Mouse (Mus musculus): ENCODE results near the gene Tas2r118. TPM values are rescaled to one million over a fixed set of nuclear protein-coding genes. Genes with fewer than 3 reads are reported as not detected.

The Tas2r118 gene
- not detected in 2 replicates for polyA plus RNA-seq (2015; fragmentation: Nextera tagmentation; extraction: Ambion mirVana)

- WGBS: 96% methylated on average over 5 of the region's 5 CpGs
- Histone ChIP-seq H3K4me1 (no peaks in the 10 kb centered on the region), H3K36me3 (no peaks in the 10 kb centered on the region), H3K9ac (no peak within 1 kb of the TSS), H3K27me3 (no peaks in the 10 kb centered on the region), H3K9me3 (no peaks in the 10 kb centered on the region), H3K4me2 (no peak within 1 kb of the TSS), H3K4me3 (no peak within 1 kb of the TSS), H3K27ac (no peak within 1 kb of the TSS)
- ATAC-seq (ENCODE audit: insufficient number of reproducible peaks, low FRiP score, low TSS enrichment, low read depth): no peak
Observed at GRCm38 (mm10) chr6:23969960-23970359, at the start of gene Tas2r118. Gene Tas2r118 (minus strand): TSS chr6:23970060.

GRCm38 (mm10) chr6:24018320-24018719 lies 48.5 kb upstream of the Tas2r118 start:
- Histone ChIP-seq H3K4me1 (no peaks in the 10 kb centered on the region), H3K9ac (no peak overlapping the region), H3K27me3 (no peaks in the 10 kb centered on the region), H3K36me3 (no peaks in the 10 kb centered on the region), H3K4me2 (no peak overlapping the region), H3K27ac (no peak overlapping the region), H3K4me3 (no peak overlapping the region), H3K9me3 (no peaks in the 10 kb centered on the region)
- ATAC-seq (ENCODE audit: insufficient number of reproducible peaks, low FRiP score, low TSS enrichment, low read depth): no peak
- WGBS: 87% methylated on average over 5 of the region's 5 CpGs

GRCm38 (mm10) chr6:23993276-23993675 lies 23.4 kb upstream of the Tas2r118 start:
- Histone ChIP-seq H3K9me3 (no peaks in the 10 kb centered on the region), H3K36me3 (no peaks in the 10 kb centered on the region), H3K9ac (no peak overlapping the region), H3K4me1 (no peaks in the 10 kb centered on the region), H3K4me3 (no peak overlapping the region), H3K27ac (no peak overlapping the region), H3K4me2 (no peak overlapping the region), H3K27me3 (no peaks in the 10 kb centered on the region)
- WGBS: 81% methylated on average over 2 of the region's 2 CpGs
- ATAC-seq (ENCODE audit: insufficient number of reproducible peaks, low FRiP score, low TSS enrichment, low read depth): no peak

- H3K9me3 ChIP-seq: no peaks in the 10 kb centered on the region
- H3K27ac ChIP-seq: no peak overlapping the region
- H3K4me2 ChIP-seq: no peak overlapping the region
- H3K9ac ChIP-seq: no peak overlapping the region
- H3K4me3 ChIP-seq: no peak overlapping the region
- ATAC-seq (ENCODE audit: insufficient number of reproducible peaks, low FRiP score, low TSS enrichment, low read depth): no peak
- H3K27me3 ChIP-seq: no peaks in the 10 kb centered on the region
- H3K36me3 ChIP-seq: no peaks in the 10 kb centered on the region
- WGBS: 61% methylated on average over 3 of the region's 3 CpGs
- no peaks in the 10 kb centered on the region for H3K4me1 ChIP-seq
Observed at GRCm38 (mm10) chr6:23990687-23991387, 21.0 kb upstream of the Tas2r118 start.

DNA sequence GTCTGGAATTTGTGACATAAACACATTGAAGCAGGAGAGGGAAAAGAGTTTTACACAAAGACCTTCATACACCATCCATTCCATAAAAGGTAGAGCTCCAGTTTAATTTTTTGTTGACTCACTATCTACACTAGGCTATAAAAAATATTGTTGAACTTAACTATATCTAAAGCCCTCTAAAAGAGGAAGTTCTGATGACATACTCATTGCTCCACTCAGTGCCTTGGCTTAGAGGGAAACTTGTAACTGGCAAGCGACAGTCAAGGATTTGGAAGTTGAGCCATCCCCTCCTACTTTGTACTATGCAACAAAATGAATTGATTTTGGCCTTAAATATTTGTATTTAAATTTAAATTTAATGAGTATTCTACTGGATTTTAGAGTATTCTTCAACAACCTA lies 16.4 kb upstream of the Tas2r118 start:
- Histone ChIP-seq H3K36me3 (no peaks in the 10 kb centered on the region), H3K27me3 (no peaks in the 10 kb centered on the region), H3K4me3 (no peak overlapping the region), H3K9ac (no peak overlapping the region), H3K27ac (no peak overlapping the region), H3K9me3 (no peaks in the 10 kb centered on the region), H3K4me1 (no peaks in the 10 kb centered on the region), H3K4me2 (no peak overlapping the region)
- 80% methylated on average over 1 of the region's 1 CpGs for WGBS
- no peak for ATAC-seq (ENCODE audit: insufficient number of reproducible peaks, low FRiP score, low TSS enrichment, low read depth)

DNA sequence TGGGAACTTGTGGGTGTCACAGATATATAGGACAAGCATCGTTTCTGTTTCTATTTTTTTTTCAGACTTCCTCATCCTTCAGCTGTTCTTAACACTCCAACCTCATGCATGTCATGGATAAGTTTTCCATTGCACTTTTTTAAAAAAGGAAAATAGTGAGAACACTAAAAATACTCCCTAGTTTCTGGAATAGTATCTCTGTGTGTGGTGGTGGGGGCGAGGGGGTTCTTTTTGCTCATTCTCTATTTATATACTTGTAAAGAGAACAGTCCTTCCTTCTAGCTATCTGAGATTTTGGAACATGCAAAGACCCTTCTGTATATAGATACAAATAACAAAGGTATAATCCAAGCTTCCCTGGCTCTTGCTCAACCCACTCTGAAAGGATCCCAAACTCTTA lies 2.9 kb downstream of the Tas2r118 start:
- ATAC-seq (ENCODE audit: insufficient number of reproducible peaks, low FRiP score, low TSS enrichment, low read depth): no peak
- H3K4me1 ChIP-seq: no peaks in the 10 kb centered on the region
- no peak overlapping the region for H3K4me3 ChIP-seq
- no peak overlapping the region for H3K9ac ChIP-seq
- H3K36me3 ChIP-seq: no peaks in the 10 kb centered on the region
- H3K4me2 ChIP-seq: no peak overlapping the region
- no peak overlapping the region for H3K27ac ChIP-seq
- no peaks in the 10 kb centered on the region for H3K9me3 ChIP-seq
- 78% methylated on average over 2 of the region's 2 CpGs for WGBS
- H3K27me3 ChIP-seq: no peaks in the 10 kb centered on the region

DNA sequence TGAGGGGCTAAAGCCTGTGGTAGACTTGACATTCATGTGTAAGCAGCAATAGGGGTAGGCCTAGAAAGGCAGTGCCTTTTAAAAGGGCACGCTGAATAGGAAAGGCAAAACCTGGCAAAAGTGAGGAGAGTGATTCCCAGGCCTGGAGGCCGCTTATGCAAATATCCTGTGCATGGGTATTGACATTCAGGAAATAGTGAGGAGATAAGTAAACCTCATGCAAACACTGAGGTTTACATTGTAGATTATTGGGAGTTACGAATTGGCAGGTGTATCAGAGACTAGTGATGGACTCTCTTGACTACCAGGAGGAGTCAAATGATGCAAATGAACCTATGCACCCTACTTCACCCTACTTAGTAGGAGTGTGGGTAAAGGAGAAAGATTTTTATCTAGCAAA lies 3.9 kb downstream of the Tas2r118 start:
- H3K36me3 ChIP-seq: no peaks in the 10 kb centered on the region
- H3K9ac ChIP-seq: no peak overlapping the region
- no peaks in the 10 kb centered on the region for H3K9me3 ChIP-seq
- 76% methylated on average over 3 of the region's 3 CpGs for WGBS
- ATAC-seq (ENCODE audit: insufficient number of reproducible peaks, low FRiP score, low TSS enrichment, low read depth): no peak
- H3K4me1 ChIP-seq: no peaks in the 10 kb centered on the region
- no peak overlapping the region for H3K27ac ChIP-seq
- H3K4me3 ChIP-seq: no peak overlapping the region
- H3K4me2 ChIP-seq: no peak overlapping the region
- H3K27me3 ChIP-seq: no peaks in the 10 kb centered on the region

- Histone ChIP-seq H3K27me3 (no peaks in the 10 kb centered on the region), H3K4me3 (no peak overlapping the region), H3K9me3 (no peaks in the 10 kb centered on the region), H3K27ac (no peak overlapping the region), H3K36me3 (no peaks in the 10 kb centered on the region), H3K4me1 (no peaks in the 10 kb centered on the region), H3K4me2 (no peak overlapping the region), H3K9ac (no peak overlapping the region)
- 76% methylated on average over 1 of the region's 1 CpGs for WGBS
- no peak for ATAC-seq (ENCODE audit: insufficient number of reproducible peaks, low FRiP score, low TSS enrichment, low read depth)
Observed at GRCm38 (mm10) chr6:23963741-23964140, 6.1 kb downstream of the Tas2r118 start.

DNA sequence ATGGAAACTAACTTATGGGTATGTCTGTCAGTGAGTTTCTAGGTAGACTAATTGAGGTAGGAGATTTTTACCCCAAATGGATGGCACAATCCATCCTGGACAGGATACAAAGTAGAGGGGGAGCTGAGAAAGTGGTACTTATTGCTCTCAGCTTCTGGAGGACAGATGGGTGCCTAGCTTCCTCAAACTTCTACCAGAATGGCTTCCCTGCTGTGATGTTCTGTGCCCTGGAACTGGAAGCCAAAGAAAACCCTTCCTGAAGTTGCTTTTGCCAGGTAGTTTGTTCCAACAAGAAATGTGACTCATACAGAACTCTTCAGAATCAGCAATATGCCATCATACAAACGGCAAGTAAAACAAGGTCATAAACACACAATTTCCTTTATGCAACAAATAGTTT lies 29.1 kb downstream of the Tas2r118 start:
- Histone ChIP-seq H3K27ac (no peak overlapping the region), H3K9ac (no peak overlapping the region), H3K27me3 (no peaks in the 10 kb centered on the region), H3K4me1 (no peaks in the 10 kb centered on the region), H3K4me2 (no peak overlapping the region), H3K4me3 (no peak overlapping the region), H3K36me3 (no peaks in the 10 kb centered on the region), H3K9me3 (no peaks in the 10 kb centered on the region)
- no peak for ATAC-seq (ENCODE audit: insufficient number of reproducible peaks, low FRiP score, low TSS enrichment, low read depth)
- WGBS: 87% methylated on average over 1 of the region's 1 CpGs

GRCm38 (mm10) chr6:23938575-23939488 lies 31.0 kb downstream of the Tas2r118 start:
- Histone ChIP-seq H3K27ac (no peak overlapping the region), H3K27me3 (no peaks in the 10 kb centered on the region), H3K9me3 (no peaks in the 10 kb centered on the region), H3K4me1 (no peaks in the 10 kb centered on the region), H3K4me2 (no peak overlapping the region), H3K36me3 (no peaks in the 10 kb centered on the region), H3K4me3 (no peak overlapping the region), H3K9ac (no peak overlapping the region)
- peak; percentile 55; the same call in 1 of the 2 replicates for ATAC-seq (ENCODE audit: insufficient number of reproducible peaks, low FRiP score, low TSS enrichment, low read depth)
- 26% methylated on average over 2 of the region's 2 CpGs for WGBS

DNA sequence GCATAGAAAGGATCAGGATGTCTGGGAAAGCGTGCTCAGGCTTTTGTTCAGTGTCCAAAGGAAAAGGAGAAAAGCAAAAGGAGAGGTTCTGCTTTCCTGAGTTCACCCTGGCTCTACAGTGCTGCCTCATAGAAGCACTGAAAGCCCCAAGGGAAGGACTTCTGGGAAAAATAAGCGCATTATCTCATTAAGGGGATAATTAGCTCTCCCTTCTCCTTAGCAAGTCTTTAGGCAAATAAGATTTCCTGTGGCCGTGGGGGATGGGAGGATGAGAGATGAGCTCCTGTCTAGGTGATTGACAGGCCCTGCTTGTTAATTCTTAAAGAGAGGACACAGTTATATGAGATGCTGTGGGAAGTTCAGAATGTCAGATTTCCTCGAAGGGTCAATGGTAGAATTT lies 33.4 kb downstream of the Tas2r118 start:
- Histone ChIP-seq H3K4me1 (no peaks in the 10 kb centered on the region), H3K4me2 (no peak overlapping the region), H3K4me3 (no peak overlapping the region), H3K27ac (no peak overlapping the region), H3K27me3 (no peaks in the 10 kb centered on the region), H3K9me3 (no peaks in the 10 kb centered on the region), H3K9ac (no peak overlapping the region), H3K36me3 (no peaks in the 10 kb centered on the region)
- 62% methylated on average over 4 of the region's 4 CpGs for WGBS
- no peak for ATAC-seq (ENCODE audit: insufficient number of reproducible peaks, low FRiP score, low TSS enrichment, low read depth)

DNA sequence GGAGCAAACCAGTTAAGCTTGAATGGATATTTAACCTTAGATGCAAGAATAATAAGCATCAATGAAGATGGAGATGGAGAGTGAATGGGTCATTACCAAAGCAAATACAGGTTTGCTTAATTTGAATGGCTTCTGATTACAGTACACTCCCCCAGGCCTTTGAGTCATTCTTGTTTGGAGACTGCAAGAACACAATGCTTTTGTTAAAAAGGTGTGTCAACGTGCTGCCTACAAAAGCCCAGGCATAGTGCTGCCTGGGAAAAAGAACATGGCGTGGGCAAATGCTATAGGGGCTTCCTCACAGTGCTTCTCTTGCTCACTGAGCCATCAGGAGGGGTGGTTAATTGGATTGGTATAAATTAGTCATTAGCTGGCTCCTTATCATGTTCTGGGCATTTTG lies 46.1 kb downstream of the Tas2r118 start:
- Histone ChIP-seq H3K27me3 (no peaks in the 10 kb centered on the region), H3K4me2 (no peak overlapping the region), H3K9ac (no peak overlapping the region), H3K36me3 (no peaks in the 10 kb centered on the region), H3K9me3 (no peaks in the 10 kb centered on the region), H3K27ac (no peak overlapping the region), H3K4me1 (no peaks in the 10 kb centered on the region), H3K4me3 (no peak overlapping the region)
- ATAC-seq (ENCODE audit: insufficient number of reproducible peaks, low FRiP score, low TSS enrichment, low read depth): no peak
- WGBS: 60% methylated on average over 2 of the region's 2 CpGs
